Mouse (Mus musculus) E14TG2a.4 (cell line): ENCODE results near the gene Fiz1.
A peak's percentile ranks its signal among the peaks of the same experiment; 100 is the strongest.
"Not testable (repeated sequence)": the region's sequence is repeated elsewhere in the genome, so short reads cannot be mapped to it uniquely, and the experiment has no call there.

Experiments
- H3K27me3 ChIP-seq: 2 replicates; pipeline ENCODE4 v1.6.1; 2014; ENCODE audit warnings: low read length, control low read depth; ENCODE audit not compliant: insufficient read depth
- H3K36me3 ChIP-seq: 2 replicates; pipeline ENCODE4 v1.6.1; 2014; ENCODE audit warnings: low read length, control low read depth; ENCODE audit not compliant: insufficient read depth
- H3K4me1 ChIP-seq: replicated peaks from 2 replicates; pipeline ENCODE4 v1.6.1; 2014; ENCODE audit warnings: low read depth, low read length, control low read depth
- H3K4me3 ChIP-seq: replicated peaks from 2 replicates; pipeline ENCODE4 v1.5.1; 2014; ENCODE audit warnings: mild to moderate bottlenecking, low read length
- H3K9me3 ChIP-seq: 2 replicates; pipeline ENCODE4 v1.6.1; 2014; ENCODE audit warnings: low read length, control low read depth
- CTCF ChIP-seq: conservative IDR thresholded peaks from 2 replicates; pipeline ENCODE4 v1.5.1; 2014; ENCODE audit warnings: low read length
- NANOG ChIP-seq: IDR thresholded peaks from 2 replicates; pipeline ENCODE4 v1.6.1; 2014; ENCODE audit warnings: borderline replicate concordance, low read length, mixed read lengths
- POU5F1 ChIP-seq: IDR thresholded peaks from 2 replicates; pipeline ENCODE4 v1.6.1; 2014; ENCODE audit warnings: low read length, borderline replicate concordance

The Fiz1 gene

DNA sequence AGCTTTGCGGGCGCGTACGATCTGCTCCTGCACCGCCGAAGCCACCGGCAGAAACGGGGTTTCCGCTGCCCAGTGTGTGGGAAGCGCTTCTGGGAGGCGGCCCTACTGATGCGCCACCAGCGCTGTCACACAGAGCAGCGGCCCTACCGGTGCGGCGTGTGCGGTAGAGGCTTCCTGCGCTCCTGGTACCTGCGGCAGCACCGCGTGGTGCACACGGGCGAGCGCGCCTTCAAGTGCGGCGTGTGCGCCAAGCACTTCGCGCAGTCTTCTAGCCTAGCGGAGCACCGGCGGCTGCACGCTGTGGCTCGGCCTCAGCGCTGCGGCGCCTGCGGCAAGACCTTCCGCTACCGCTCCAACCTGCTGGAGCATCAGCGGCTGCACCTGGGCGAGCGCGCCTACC lies 17.0 kb upstream of the Fiz1 start:
- TF ChIP-seq POU5F1 (no peak), CTCF (no peak), NANOG (no peak)
- peak overlapping the region; percentile 79 for H3K4me3 ChIP-seq
- H3K27me3 ChIP-seq: peaks cover 77% of the 10 kb centered on the region
- peaks cover 41% of the 10 kb centered on the region for H3K4me1 ChIP-seq
- peaks cover 45% of the 10 kb centered on the region for H3K36me3 ChIP-seq
- H3K9me3 ChIP-seq: no peaks in the 10 kb centered on the region

- Histone ChIP-seq H3K4me3 (peak overlapping the region; percentile 79), H3K4me1 (peaks cover 36% of the 10 kb centered on the region), H3K36me3 (peaks cover 53% of the 10 kb centered on the region), H3K9me3 (no peaks in the 10 kb centered on the region), H3K27me3 (peaks cover 75% of the 10 kb centered on the region)
- TF ChIP-seq NANOG: no peak
Observed at GRCm38 (mm10) chr7:5030554-5031275, 16.2 kb upstream of the Fiz1 start.

DNA sequence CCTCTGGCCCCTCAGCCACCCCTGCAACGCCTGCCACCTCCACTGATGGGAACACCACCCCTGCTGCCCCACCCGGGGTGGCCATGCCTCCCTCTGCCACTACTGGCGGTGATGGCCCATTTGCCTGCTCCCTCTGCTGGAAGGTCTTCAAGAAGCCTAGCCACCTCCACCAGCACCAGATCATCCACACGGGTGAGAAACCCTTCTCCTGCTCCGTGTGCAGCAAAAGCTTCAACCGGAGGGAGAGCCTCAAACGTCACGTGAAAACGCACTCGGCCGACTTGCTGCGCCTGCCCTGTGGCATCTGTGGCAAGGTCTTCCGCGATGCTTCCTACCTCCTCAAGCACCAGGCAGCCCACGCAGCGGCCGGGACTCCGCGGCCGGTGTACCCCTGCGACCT lies 15.4 kb upstream of the Fiz1 start:
- Histone ChIP-seq H3K9me3 (no peaks in the 10 kb centered on the region), H3K4me1 (peaks cover 35% of the 10 kb centered on the region), H3K4me3 (peak overlapping the region; percentile 79), H3K36me3 (peaks cover 60% of the 10 kb centered on the region), H3K27me3 (peaks cover 75% of the 10 kb centered on the region)
- TF ChIP-seq NANOG: no peak
- TF ChIP-seq POU5F1: no peak
- TF ChIP-seq CTCF: no peak; the same call in 1 of the 2 replicates

GRCm38 (mm10) chr7:5029543-5029942 lies 15.0 kb upstream of the Fiz1 start:
- no peak for TF ChIP-seq NANOG
- TF ChIP-seq CTCF: no peak
- TF ChIP-seq POU5F1: no peak
- H3K27me3 ChIP-seq: peaks cover 71% of the 10 kb centered on the region
- peaks cover 64% of the 10 kb centered on the region for H3K36me3 ChIP-seq
- peak overlapping the region; percentile 79 for H3K4me3 ChIP-seq
- H3K9me3 ChIP-seq: no peaks in the 10 kb centered on the region
- peaks cover 37% of the 10 kb centered on the region for H3K4me1 ChIP-seq

DNA sequence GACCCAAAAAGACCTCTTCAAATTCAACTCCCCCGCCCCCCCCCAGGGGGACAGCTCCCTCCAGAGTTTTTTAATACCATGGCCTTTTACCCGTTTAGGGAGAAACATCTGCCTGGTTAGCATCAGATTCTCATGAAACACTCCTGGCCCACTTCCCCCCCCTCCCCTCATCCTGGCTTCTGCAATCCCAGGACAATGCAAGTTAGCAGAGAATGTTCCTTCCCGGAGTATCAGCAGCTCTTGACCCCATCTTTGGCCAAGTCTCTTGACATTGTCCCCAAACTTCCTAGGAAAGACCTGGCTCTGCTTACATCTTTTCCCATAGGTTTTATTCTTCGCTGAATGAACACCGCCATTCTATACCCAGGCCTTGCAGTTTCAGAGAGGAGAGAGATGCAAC lies 6.7 kb upstream of the Fiz1 start:
- Histone ChIP-seq H3K9me3 (peaks cover 5% of the 10 kb centered on the region), H3K4me1 (peaks cover 53% of the 10 kb centered on the region), H3K36me3 (peaks cover 53% of the 10 kb centered on the region), H3K27me3 (0 out of 2 replicates have a peak, but pooled peaks cover 2% of the 10 kb centered on the region), H3K4me3 (peak overlapping the region; percentile 95)
- TF ChIP-seq NANOG (no peak), POU5F1 (no peak), CTCF (no peak)

- Histone ChIP-seq H3K4me1 (peaks cover 58% of the 10 kb centered on the region), H3K4me3 (peak overlapping the region; percentile 95), H3K9me3 (peaks cover 5% of the 10 kb centered on the region), H3K27me3 (no peaks in the 10 kb centered on the region), H3K36me3 (peaks cover 48% of the 10 kb centered on the region)
- TF ChIP-seq CTCF (no peak), NANOG (no peak), POU5F1 (no peak)
Observed at GRCm38 (mm10) chr7:5020685-5021084, 6.2 kb upstream of the Fiz1 start.

GRCm38 (mm10) chr7:5020000-5020681 lies 5.6 kb upstream of the Fiz1 start, which contains the start of the genes Zfp865 and Ccdc106:
Gene Zfp865 (plus strand): TSS chr7:5020376.
Gene Ccdc106 (plus strand): TSS chr7:5020553.
- no peaks in the 10 kb centered on the region for H3K27me3 ChIP-seq
- H3K4me3 ChIP-seq: peak within 1 kb of the TSS; percentile 95
- H3K9me3 ChIP-seq: peaks cover 5% of the 10 kb centered on the region
- TF ChIP-seq POU5F1: no peak
- no peak for TF ChIP-seq NANOG
- no peak for TF ChIP-seq CTCF
- peaks cover 59% of the 10 kb centered on the region for H3K4me1 ChIP-seq
- peaks cover 43% of the 10 kb centered on the region for H3K36me3 ChIP-seq

- Histone ChIP-seq H3K4me3 (peak overlapping the region; percentile 95), H3K36me3 (peaks cover 37% of the 10 kb centered on the region), H3K4me1 (peaks cover 57% of the 10 kb centered on the region)
- H3K27me3 ChIP-seq, H3K9me3 ChIP-seq: not testable (repeated sequence)
Observed at GRCm38 (mm10) chr7:5019576-5019975, 5.1 kb upstream of the Fiz1 start.

GRCm38 (mm10) chr7:5017931-5018330 lies 3.4 kb upstream of the Fiz1 start:
- H3K36me3 ChIP-seq: peaks cover 21% of the 10 kb centered on the region
- peaks cover 5% of the 10 kb centered on the region for H3K9me3 ChIP-seq
- H3K4me1 ChIP-seq: peaks cover 56% of the 10 kb centered on the region
- TF ChIP-seq NANOG (no peak), POU5F1 (no peak), CTCF (no peak)
- no peaks in the 10 kb centered on the region for H3K27me3 ChIP-seq
- peak overlapping the region; percentile 69 for H3K4me3 ChIP-seq
